Mouse (Mus musculus) ES-E14 (cell line): ENCODE data around the gene Lsm6. TPM values are rescaled to one million over a fixed set of nuclear protein-coding genes. Genes with fewer than 3 reads are reported as not detected.

ENCODE experiments used
- DNase-seq: peaks from one replicate; pipeline ENCODE4 v3.0.0-alpha.2; 2013; ENCODE audit warnings: low read depth, low spot score
- H3K27ac ChIP-seq: 2 replicates; pipeline ENCODE4 v1.5.1; 2012; ENCODE audit warnings: low read depth, mild to moderate bottlenecking, low read length, moderate library complexity, mixed read lengths; ENCODE audit not compliant: poor library complexity, insufficient read depth, severe bottlenecking
- H3K36me3 ChIP-seq: 2 replicates; pipeline ENCODE4 v1.6.1; 2012; ENCODE audit warnings: mild to moderate bottlenecking, low read length, moderate library complexity, mixed read lengths; ENCODE audit not compliant: control insufficient read depth, poor library complexity, insufficient read depth, severe bottlenecking
- H3K4me1 ChIP-seq, 2 experiments: fragments of 150-350 bp in 1 of 2; sonication (generic) in 1 of 2; 2 replicates each; pipeline ENCODE4 v1.6.1; 2012; ENCODE audit warnings: low read length in 2 of 2, mild to moderate bottlenecking in 1 of 2, mixed read lengths in 1 of 2; ENCODE audit not compliant: control insufficient read depth in 2 of 2, insufficient read depth in 2 of 2, poor library complexity in 1 of 2
- H3K4me3 ChIP-seq, 2 experiments: fragments of 150-350 bp in 1 of 2; sonication (generic) in 1 of 2; 2 replicates each; pipeline ENCODE4 v1.5.1; 2012; ENCODE audit warnings: low read length in 2 of 2, low read depth in 1 of 2, mild to moderate bottlenecking in 1 of 2, mixed read lengths in 1 of 2; ENCODE audit not compliant: insufficient read depth in 1 of 2, poor library complexity in 1 of 2, severe bottlenecking in 1 of 2
- H3K9ac ChIP-seq: 2 replicates; pipeline ENCODE4 v1.6.1; 2012; ENCODE audit warnings: low read depth, mild to moderate bottlenecking, low read length, mixed read lengths; ENCODE audit not compliant: poor library complexity, insufficient read depth, severe bottlenecking
- H3K9me3 ChIP-seq: fragments of 150-350 bp; sonication (generic); 2 replicates; pipeline ENCODE4 v1.6.1; 2012; ENCODE audit warnings: low read depth, mild to moderate bottlenecking, low read length; ENCODE audit not compliant: control insufficient read depth, insufficient read depth
- CHD2 ChIP-seq: IDR thresholded peaks from 2 replicates; pipeline ENCODE4 v1.6.1; 2014; ENCODE audit warnings: mild to moderate bottlenecking, low read depth, low read length, inconsistent platforms
- HCFC1 ChIP-seq: IDR thresholded peaks from 2 replicates; pipeline ENCODE4 v1.6.1; 2012; ENCODE audit warnings: low read length, inconsistent platforms, borderline replicate concordance; ENCODE audit not compliant: insufficient read depth
- MAFK ChIP-seq: IDR thresholded peaks from 2 replicates; pipeline ENCODE4 v1.6.1; 2014; ENCODE audit warnings: mild to moderate bottlenecking, low read depth, low read length, inconsistent platforms; ENCODE audit not compliant: insufficient read depth
- ZC3H11A ChIP-seq: IDR thresholded peaks from 2 replicates; pipeline ENCODE4 v1.6.1; 2012; ENCODE audit warnings: low read depth, mild to moderate bottlenecking, inconsistent platforms, low read length, borderline replicate concordance
- ZNF384 ChIP-seq: IDR thresholded peaks from 2 replicates; pipeline ENCODE4 v1.6.1; 2012; ENCODE audit warnings: low read depth, low read length, inconsistent platforms
- in situ Hi-C, 2 experiments: fragments of 600-800 bp; cut with MboI; formaldehyde crosslinking; loops; one replicate each; pipeline ENCODE4 v1.15.1; 2025; ENCODE audit warnings: low sequenced_read_pairs in 2 of 2, inconsistent platforms in 1 of 2; ENCODE audit not compliant: unreplicated experiment in 2 of 2
- total RNA-seq: library from RNA; depleted of rRNA; stranded (reverse); fragments of 300-350 nt; gene quantifications from 2 replicates; pipeline ENCODE4 v1.2.3, GENCODE M21; 2012; rRNA removed

The Lsm6 gene
- 36.1 and 58.3 TPM in 2 replicates for total RNA-seq

- in situ Hi-C loops: no loop called here
- peak within 1 kb of the TSS; percentile 71 for H3K27ac ChIP-seq
- H3K4me1 ChIP-seq: peaks cover 7 to 9% of the 10 kb centered on the region in 2 experiments; a peak in 1 of 4 replicates
- peaks cover 5% of the 10 kb centered on the region; the same call in 1 of the 2 replicates for H3K36me3 ChIP-seq
- peak; percentile 97 for DNase-seq
- H3K4me3 ChIP-seq: peak within 1 kb of the TSS; percentile 74 to 100
- no peaks in the 10 kb centered on the region for H3K9me3 ChIP-seq
- peak; percentile 59; the same call in 1 of the 2 replicates for TF ChIP-seq HCFC1
- no peak for TF ChIP-seq ZNF384
- peak within 1 kb of the TSS; percentile 98 for H3K9ac ChIP-seq
These were observed at the start of gene Lsm6 for GRCm38 (mm10) chr8:78820673-78821310. Lsm6 (minus strand) TSS chr8:78821140.

- no peak overlapping the region for H3K9ac ChIP-seq
- H3K36me3 ChIP-seq: no peaks in the 10 kb centered on the region
- no peak for DNase-seq
- H3K4me1 ChIP-seq: no peaks in the 10 kb centered on the region
- no peak overlapping the region for H3K4me3 ChIP-seq
- H3K9me3 ChIP-seq: no peaks in the 10 kb centered on the region
- no peak for TF ChIP-seq CHD2
- H3K27ac ChIP-seq: no peak overlapping the region
- in situ Hi-C loops: no loop called here
These were observed 46.1 kb upstream of the Lsm6 start for GRCm38 (mm10) chr8:78867036-78867435.

- no peak overlapping the region for H3K4me3 ChIP-seq
These were observed 42.1 kb upstream of the Lsm6 start for GRCm38 (mm10) chr8:78863001-78863400.

GRCm38 (mm10) chr8:78862046-78862445, 41.1 kb upstream of the Lsm6 start:
- no peaks in the 10 kb centered on the region for H3K36me3 ChIP-seq
- H3K4me1 ChIP-seq: no peaks in the 10 kb centered on the region
- H3K27ac ChIP-seq: no peak overlapping the region
- in situ Hi-C loops: no loop called here
- DNase-seq: no peak
- no peak overlapping the region for H3K4me3 ChIP-seq
- no peak overlapping the region for H3K9ac ChIP-seq
- H3K9me3 ChIP-seq: no peaks in the 10 kb centered on the region
- TF ChIP-seq ZNF384: no peak
- no peak for TF ChIP-seq HCFC1
- TF ChIP-seq MAFK: no peak
- TF ChIP-seq ZC3H11A: no peak
- no peak for TF ChIP-seq CHD2

More at GRCm38 (mm10) chr8:78863001-78863400, 42.1 kb upstream of the Lsm6 start:
- no peaks in the 10 kb centered on the region for H3K9me3 ChIP-seq
- H3K9ac ChIP-seq: no peak overlapping the region
- no peak overlapping the region for H3K27ac ChIP-seq
- H3K4me1 ChIP-seq: no peaks in the 10 kb centered on the region
- in situ Hi-C loops: no loop called here
- no peaks in the 10 kb centered on the region for H3K36me3 ChIP-seq
- DNase-seq: no peak
- no peak for TF ChIP-seq MAFK
- TF ChIP-seq ZC3H11A: no peak
- no peak for TF ChIP-seq ZNF384
- no peak for TF ChIP-seq HCFC1
- TF ChIP-seq CHD2: no peak

GRCm38 (mm10) chr8:78860789-78861188, 39.8 kb upstream of the Lsm6 start:
- TF ChIP-seq MAFK (no peak), ZC3H11A (no peak), HCFC1 (no peak), CHD2 (no peak), ZNF384 (no peak)
- in situ Hi-C loops: no loop called here
- H3K36me3 ChIP-seq: no peaks in the 10 kb centered on the region
- H3K9me3 ChIP-seq: no peaks in the 10 kb centered on the region
- H3K4me1 ChIP-seq: no peaks in the 10 kb centered on the region
- H3K4me3 ChIP-seq: no peak overlapping the region
- H3K9ac ChIP-seq: no peak overlapping the region
- no peak for DNase-seq
- H3K27ac ChIP-seq: no peak overlapping the region
